Mouse (Mus musculus) C2C12 (cell line): ENCODE measurements at regions not wholly inside any gene's neighbourhood (a gene's known extent, or its start where the extent isn't known, plus 50 kb on each side); places are given as distances from the start of the nearest gene placed in this dataset.

ENCODE experiments used
- CEBPB ChIP-seq: IDR thresholded peaks from one replicate; pipeline ENCODE4 v1.6.1; 2011; ENCODE audit warnings: low read depth, mild to moderate bottlenecking, control low read depth, moderate library complexity
- CTCF ChIP-seq: IDR thresholded peaks from one replicate; pipeline ENCODE4 v1.5.1; 2011; ENCODE audit not compliant: control insufficient read depth, insufficient read depth, insufficient read length
- FOSL1 ChIP-seq: IDR thresholded peaks from one replicate; pipeline ENCODE4 v1.8.0; 2011; ENCODE audit warnings: mild to moderate bottlenecking, low read length; ENCODE audit not compliant: poor library complexity, insufficient read depth, severe bottlenecking
- MAX ChIP-seq: IDR thresholded peaks from one replicate; pipeline ENCODE4 v1.6.1; 2011; ENCODE audit warnings: mild to moderate bottlenecking, control low read depth
- MYOD1 ChIP-seq: IDR thresholded peaks from one replicate; pipeline ENCODE4 v1.6.1; 2011; ENCODE audit warnings: low read depth; ENCODE audit not compliant: control insufficient read depth, insufficient read length
- MYOG ChIP-seq: IDR thresholded peaks from one replicate; pipeline ENCODE4 v1.6.1; 2011; ENCODE audit not compliant: control insufficient read depth, insufficient read length; ENCODE audit errors: extremely low read depth
- USF1 ChIP-seq: IDR thresholded peaks from one replicate; pipeline ENCODE4 v1.6.1; 2011; ENCODE audit warnings: low read depth, mild to moderate bottlenecking, control low read depth, moderate library complexity

GRCm38 (mm10) chr10:69005199-69005872 is 145.9 kb upstream of the Rhobtb1 start:
- TF ChIP-seq CTCF = peak; percentile 64
- no peak for TF ChIP-seq USF1
- TF ChIP-seq MAX = no peak
- no peak for TF ChIP-seq MYOG
- TF ChIP-seq MYOD1 = no peak
- no peak for TF ChIP-seq CEBPB
- no peak for TF ChIP-seq FOSL1
